Mouse (Mus musculus): ENCODE measurements around the gene Aloxe3. TPM values are rescaled to one million over a fixed set of nuclear protein-coding genes. Genes with fewer than 3 reads are reported as not detected.

Aloxe3 gene
- total and polyA plus RNA-seq, 3 experiments = 0.13 TPM; not detected in 2

GRCm38 (mm10) chr11:69123693-69124497 lies 1.8 kb upstream of the Aloxe3 start:
- H3K4me3 ChIP-seq (ENCODE audit: control insufficient read depth in 1 of 2, insufficient read depth in 1 of 2, low read depth in 2 of 2, low read length in 2 of 2) = peak overlapping the region; percentile 41 to 88
- 0 out of 4 replicates have a peak, but pooled peaks cover 0 to 2% of the 10 kb centered on the region in 2 experiments for H3K36me3 ChIP-seq (ENCODE audit: control insufficient read depth in 1 of 2, insufficient read depth in 2 of 2, low read length in 2 of 2)
- H3K9me3 ChIP-seq (replicated peaks; ENCODE audit: insufficient read depth, low read length) = no peaks in the 10 kb centered on the region
- peak overlapping the region; percentile 50 for H3K9ac ChIP-seq (ENCODE audit: control insufficient read depth, low read depth, low read length, poor library complexity, severe bottlenecking)
- H3K27me3 ChIP-seq (ENCODE audit: control insufficient read depth in 1 of 2, insufficient read depth in 2 of 2, low read length in 2 of 2) = no peaks in the 10 kb centered on the region
- H3K27ac ChIP-seq (ENCODE audit: control insufficient read depth, low read depth, low read length) = peak overlapping the region; percentile 23
- peak; percentile 95 for DNase-seq (ENCODE audit: low read depth, low spot score)
- no peaks in the 10 kb centered on the region for H3K79me2 ChIP-seq (ENCODE audit: control insufficient read depth, insufficient read depth, low read length, poor library complexity)
- peaks cover 0 to 9% of the 10 kb centered on the region in 2 experiments; a peak in 2 of 4 replicates for H3K4me1 ChIP-seq (ENCODE audit: control insufficient read depth in 1 of 2, insufficient read depth in 2 of 2, low read length in 2 of 2)
- no peak for TF ChIP-seq EP300 (IDR thresholded peaks at IDR 0.05; ENCODE audit: low read depth in 1 of 2, low read length in 2 of 2)
- TF ChIP-seq RCOR1 (IDR thresholded peaks at IDR 0.05; ENCODE audit: low read depth, low read length) = 0 out of 2 replicates have a peak, but pooled peaks have one; percentile 26
- TF ChIP-seq MAZ (IDR thresholded peaks at IDR 0.05; ENCODE audit: low read depth, low read length) = peak; percentile 64
- peak; percentile 96; the same call in 1 of the 2 replicates for TF ChIP-seq MAFK (IDR thresholded peaks at IDR 0.05; ENCODE audit: borderline replicate concordance, low read depth, low read length)
- no peak for TF ChIP-seq MYB (IDR thresholded peaks at IDR 0.05; ENCODE audit: low read depth, low read length)
- TF ChIP-seq ZNF384 (IDR thresholded peaks at IDR 0.05; ENCODE audit: low read depth, low read length) = peak; percentile 52; the same call in 1 of the 2 replicates
- TF ChIP-seq JUND (IDR thresholded peaks at IDR 0.05; ENCODE audit: low read depth, low read length) = peak; percentile 86
- peak; percentile 29; the same call in 1 of the 2 replicates for TF ChIP-seq SIN3A (IDR thresholded peaks at IDR 0.05; ENCODE audit: low read length)
- TF ChIP-seq TCF12 (IDR thresholded peaks at IDR 0.05; ENCODE audit: low read depth, low read length) = 0 out of 2 replicates have a peak, but pooled peaks have one; percentile 21
- no peak; the same call in 1 of the 2 replicates for TF ChIP-seq TAL1 (IDR thresholded peaks at IDR 0.05; ENCODE audit: low read length)
- TF ChIP-seq ELF1 (IDR thresholded peaks at IDR 0.05; ENCODE audit: low read depth, low read length) = peak; percentile 82; the same call in 1 of the 2 replicates
- TF ChIP-seq POLR2AphosphoS5 (IDR thresholded peaks at IDR 0.05; ENCODE audit: borderline replicate concordance, low read depth, low read length) = no peak
- no peak for TF ChIP-seq E2F4 (IDR thresholded peaks at IDR 0.05; ENCODE audit: borderline replicate concordance, low read depth, low read length)
- TF ChIP-seq CHD1 (IDR thresholded peaks at IDR 0.05; ENCODE audit: low read depth, low read length) = no peak
- peak in 1 of 3 experiments; percentile 14; a peak in 1 of 6 replicates for TF ChIP-seq CTCF (IDR thresholded peaks at IDR 0.05 in 2 of 3, conservative IDR thresholded peaks at IDR 0.05 in 1 of 3; ENCODE audit: control insufficient read depth in 1 of 3, insufficient read depth in 1 of 3, low read depth in 2 of 3, low read length in 3 of 3, poor library complexity in 1 of 3, severe bottlenecking in 1 of 3)
- TF ChIP-seq USF2 (IDR thresholded peaks at IDR 0.05; ENCODE audit: borderline replicate concordance in 1 of 2, insufficient read depth in 1 of 2, low read depth in 1 of 2, low read length in 2 of 2) = no peak
- no peak for TF ChIP-seq ZMIZ1 (IDR thresholded peaks at IDR 0.05; ENCODE audit: low read depth, low read length)
- TF ChIP-seq POLR2A (IDR thresholded peaks at IDR 0.05; ENCODE audit: control insufficient read depth in 1 of 2, insufficient read depth in 1 of 2, low read depth in 1 of 2, low read length in 2 of 2, poor library complexity in 1 of 2) = 0 out of 4 replicates have a peak, but pooled peaks of 1 of the 2 experiments have one; percentile 33
- 0 out of 2 replicates have a peak, but pooled peaks have one; percentile 19 for TF ChIP-seq MAX (IDR thresholded peaks at IDR 0.05; ENCODE audit: low read length)
- TF ChIP-seq ZKSCAN1 (IDR thresholded peaks at IDR 0.05; ENCODE audit: low read depth, low read length) = no peak
- TF ChIP-seq RAD21 (IDR thresholded peaks at IDR 0.05; ENCODE audit: low read depth, low read length) = no peak
- TF ChIP-seq NRF1 (IDR thresholded peaks at IDR 0.05; ENCODE audit: insufficient read depth, low read depth, low read length, poor library complexity, severe bottlenecking) = peak; percentile 29; the same call in 1 of the 2 replicates
- TF ChIP-seq KAT2A (conservative IDR thresholded peaks at IDR 0.05; ENCODE audit: low read depth, low read length) = peak; percentile 50; the same call in 1 of the 2 replicates
- peak; percentile 99 for TF ChIP-seq TBP (IDR thresholded peaks at IDR 0.05; ENCODE audit: low read depth, low read length)
- 0 out of 2 replicates have a peak, but pooled peaks have one; percentile 4 for TF ChIP-seq MXI1 (IDR thresholded peaks at IDR 0.05; ENCODE audit: low read depth, low read length)
